Mouse (Mus musculus) brain, embryonic 18.5 days (tissue): ENCODE measurements around the gene Pik3c2b.

ENCODE experiments used
- DNase-seq: peaks from one replicate; pipeline ENCODE4 v3.0.0-alpha.2; 2012; ENCODE audit warnings: low read depth, low spot score

Pik3c2b gene

DNA sequence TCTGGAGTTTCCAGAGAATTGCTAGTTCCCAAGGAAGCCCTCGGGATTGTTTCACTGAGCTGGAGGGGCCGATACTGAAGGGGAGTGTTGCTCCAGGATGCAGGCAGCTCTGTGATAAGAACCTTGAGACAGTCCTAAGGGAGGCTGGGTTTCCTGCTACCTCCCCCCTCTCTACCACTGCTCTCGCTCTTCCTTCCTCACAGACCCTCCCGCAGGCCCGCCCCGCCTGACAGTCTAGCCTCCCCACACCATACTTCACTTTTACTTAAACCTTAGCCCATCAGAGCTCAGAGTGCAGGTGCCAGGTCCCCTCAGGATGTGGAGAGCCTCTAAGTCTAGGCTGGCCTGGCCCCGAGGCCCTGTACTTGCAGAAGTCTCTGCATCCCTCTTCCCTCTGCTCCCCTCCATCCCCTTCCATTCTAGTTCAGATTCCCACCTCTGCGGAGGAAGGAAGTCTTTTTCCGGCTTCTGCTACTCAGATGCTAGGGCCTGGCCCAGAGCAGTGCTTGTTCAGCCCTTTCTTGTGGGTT lies 27.9 kb downstream of the Pik3c2b start:
- no peak for DNase-seq

DNA sequence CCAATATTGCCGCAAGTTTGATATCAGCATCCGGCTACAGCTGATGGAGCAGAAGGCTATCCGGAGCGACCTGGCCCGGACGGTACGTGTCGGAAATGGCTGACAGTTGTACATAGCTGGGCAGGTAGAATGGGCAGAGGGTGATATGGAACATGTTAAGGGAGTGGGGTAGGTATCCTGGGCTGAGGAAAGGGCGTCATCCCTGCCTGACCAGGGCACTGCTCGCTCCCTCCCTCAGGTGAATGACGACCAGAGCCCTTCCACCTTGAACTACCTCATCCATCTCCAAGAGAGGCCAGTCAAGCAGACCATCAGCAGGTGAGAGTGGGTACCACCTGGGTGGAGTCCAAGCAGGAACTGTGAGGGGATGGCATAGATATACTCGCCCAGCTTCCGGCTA lies 29.1 kb downstream of the Pik3c2b start:
- no peak for DNase-seq

DNA sequence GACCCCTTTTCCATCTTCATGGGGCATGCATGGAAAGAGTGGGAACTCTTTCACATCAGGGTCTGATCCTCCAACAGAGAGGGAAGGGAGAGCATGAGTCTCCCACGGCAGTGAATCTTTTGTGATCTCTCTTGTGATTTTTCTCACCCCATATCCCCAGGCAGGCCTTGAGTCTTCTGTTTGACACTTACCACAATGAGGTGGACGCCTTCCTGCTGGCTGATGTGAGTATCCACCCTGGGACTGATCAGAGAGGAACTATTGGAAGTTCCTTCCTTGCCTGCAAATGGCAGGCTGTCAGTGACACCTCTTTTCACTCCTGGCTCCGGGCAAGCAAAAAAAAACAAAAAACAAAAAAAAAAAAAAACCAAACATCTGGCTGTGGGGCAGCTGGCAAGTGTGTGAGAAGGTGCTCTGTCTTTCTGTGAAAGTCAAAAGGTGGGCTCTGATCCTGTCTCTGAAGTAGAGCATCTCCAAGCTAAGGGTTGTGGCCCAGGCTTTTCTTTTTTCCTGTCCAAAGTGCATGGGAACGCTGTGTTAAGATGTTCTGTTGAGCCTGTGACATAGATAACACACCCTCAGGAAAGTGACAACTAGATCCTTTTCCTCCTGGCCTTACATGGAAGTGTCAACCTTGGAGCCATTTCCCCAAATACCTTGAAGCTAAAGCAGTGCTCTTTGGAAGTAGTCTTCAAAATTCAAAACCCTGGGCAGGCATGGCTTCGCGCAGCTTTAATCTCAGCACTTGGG lies 30.4 kb downstream of the Pik3c2b start:
- no peak for DNase-seq

GRCm38 (mm10) chr1:133076681-133077514 lies 31.4 kb downstream of the Pik3c2b start:
- no peak for DNase-seq

DNA sequence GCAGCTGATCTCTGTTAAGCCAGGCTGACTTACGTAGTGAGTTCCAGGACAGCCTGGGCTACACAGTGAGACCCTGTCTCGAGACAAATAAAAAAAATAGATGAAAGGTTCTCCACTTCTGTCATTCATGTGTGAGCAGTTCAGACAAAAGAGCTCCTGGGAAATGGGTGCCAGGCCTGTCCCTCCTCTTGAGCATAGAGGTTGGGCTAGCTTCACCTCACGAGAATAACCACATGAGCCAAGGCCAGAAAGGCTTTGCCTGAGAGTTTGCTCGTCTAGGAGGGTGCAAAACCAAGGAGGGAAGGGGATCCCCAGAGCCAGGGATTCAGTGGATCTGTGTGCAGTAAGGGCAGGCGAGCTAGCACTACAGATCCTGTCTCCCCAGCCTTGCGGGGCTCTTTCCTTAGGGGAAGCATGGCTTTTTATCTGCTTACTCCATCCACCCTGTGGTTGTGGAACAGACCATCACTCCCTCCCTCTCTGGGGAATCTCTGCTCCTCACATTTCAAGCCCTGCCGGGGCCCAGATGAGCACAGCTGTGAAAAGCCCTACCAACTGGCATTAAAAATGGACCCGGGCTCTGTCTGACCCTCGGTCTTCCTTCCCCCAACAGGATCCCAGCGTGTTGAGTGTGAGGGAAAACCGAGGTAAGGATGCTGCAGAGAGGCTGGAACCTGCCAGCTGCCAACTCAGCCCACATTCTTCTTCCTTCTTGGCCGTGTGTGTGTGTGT lies 32.3 kb downstream of the Pik3c2b start:
- no peak for DNase-seq

GRCm38 (mm10) chr1:133078338-133078727 lies 32.9 kb downstream of the Pik3c2b start:
- no peak for DNase-seq

- DNase-seq = no peak
Observed at GRCm38 (mm10) chr1:133079509-133079908, 34.0 kb downstream of the Pik3c2b start.

DNA sequence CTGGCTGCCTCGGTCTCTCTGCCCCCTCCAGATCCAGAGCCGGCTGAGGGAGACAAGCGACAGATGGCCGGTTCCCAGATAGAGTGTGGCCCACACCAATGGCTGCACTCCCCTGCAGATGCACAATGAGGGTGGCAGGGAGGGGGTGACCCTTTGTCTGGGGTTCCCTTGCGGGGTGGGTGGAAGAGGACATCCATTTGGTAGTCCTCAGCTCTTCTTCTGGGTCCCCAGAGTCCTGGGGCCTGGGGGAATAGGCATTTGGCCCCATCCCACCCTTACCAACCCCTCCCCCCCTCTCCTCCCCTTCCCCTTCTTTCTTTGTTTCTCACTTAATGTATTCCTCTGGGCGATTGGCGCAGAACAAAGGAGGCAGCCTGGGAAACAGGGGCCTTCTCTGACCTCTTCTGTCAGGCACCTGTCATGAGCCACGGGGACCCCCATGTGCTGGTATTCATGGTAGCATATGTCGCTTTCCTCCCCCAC lies 34.7 kb downstream of the Pik3c2b start:
- DNase-seq = no peak

DNA sequence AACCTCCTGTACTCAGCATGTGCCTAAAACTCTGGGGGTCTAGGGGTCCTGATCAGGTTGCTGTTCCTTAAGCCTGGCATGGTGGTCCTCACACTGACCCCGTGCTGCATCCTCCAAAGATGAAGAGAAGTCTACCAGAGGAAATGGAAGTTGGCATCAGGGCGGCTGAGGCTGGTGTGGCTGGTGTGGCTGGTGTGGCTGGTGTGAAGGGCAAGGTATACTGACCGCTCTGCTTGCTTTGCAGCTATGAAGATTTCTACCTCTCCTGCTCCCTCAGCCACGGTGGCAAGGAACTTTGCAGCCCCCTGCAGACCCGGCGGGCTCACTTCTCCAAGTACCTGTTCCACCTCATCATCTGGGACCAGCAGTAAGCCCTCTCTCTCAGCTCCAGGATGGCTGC lies 35.2 kb downstream of the Pik3c2b start:
- DNase-seq = no peak

DNA sequence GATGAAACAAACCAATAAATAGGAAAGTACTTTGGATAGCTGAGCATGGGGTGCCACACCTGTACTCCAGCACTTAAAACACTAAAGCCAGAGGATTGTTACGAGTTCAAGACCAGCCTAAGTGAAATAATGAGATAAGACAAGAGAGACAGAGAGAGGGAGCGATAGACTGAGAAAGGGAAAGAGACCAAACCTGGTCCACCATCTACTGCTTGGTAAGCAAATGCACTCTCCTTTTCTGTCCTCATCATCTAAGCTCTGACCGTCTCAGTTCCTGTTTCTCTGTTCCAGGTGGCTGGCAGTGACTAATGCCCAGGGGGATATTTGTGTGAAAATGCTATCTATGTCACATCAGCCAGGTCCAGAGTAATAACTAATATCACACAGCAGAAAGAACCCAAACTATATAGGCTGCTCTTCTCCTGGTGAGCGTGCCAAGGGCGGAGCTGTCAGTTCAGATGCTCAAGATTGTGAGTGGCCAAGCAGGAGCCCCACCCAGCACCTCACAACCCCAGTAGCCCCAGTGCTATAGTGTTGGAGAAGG lies 37.6 kb downstream of the Pik3c2b start:
- DNase-seq = no peak

DNA sequence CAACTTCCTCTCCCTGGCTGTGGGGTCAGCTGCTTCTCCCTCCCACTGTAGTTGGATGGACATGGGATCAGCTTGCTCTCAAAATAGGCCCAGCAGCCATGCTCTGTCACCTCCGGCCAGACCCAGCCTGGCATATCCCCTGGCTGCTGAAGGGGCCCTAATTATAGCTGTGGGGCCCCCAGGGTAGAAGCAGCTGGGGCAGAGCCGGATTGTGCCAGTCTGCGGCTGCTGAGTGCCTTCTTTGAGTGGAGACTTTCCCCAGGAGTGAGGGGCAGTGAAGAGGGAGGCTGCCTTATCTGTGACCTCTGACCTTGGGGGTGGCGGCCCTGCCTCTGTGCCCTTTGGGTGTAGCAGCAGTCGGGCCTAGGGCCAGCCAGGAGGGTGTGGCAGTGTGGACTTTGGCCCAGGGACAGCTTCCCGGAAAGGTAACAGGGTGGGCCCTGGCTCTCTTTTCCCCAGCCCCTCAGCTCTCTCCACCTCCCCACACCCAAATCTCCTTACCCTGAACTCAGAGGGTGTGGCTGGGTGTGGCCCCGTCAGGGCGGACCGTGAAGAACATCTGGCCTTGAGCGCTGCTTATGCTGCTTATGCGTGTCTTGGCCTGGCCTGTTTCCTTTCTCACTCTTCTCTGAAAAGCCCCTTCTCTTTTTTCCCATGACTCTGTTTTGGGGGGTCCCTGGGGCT lies 38.6 kb downstream of the Pik3c2b start:
- DNase-seq = no peak

- DNase-seq = no peak
Observed at GRCm38 (mm10) chr1:133084708-133085416, 39.4 kb downstream of the Pik3c2b start.

GRCm38 (mm10) chr1:133085417-133085742 lies 39.9 kb downstream of the Pik3c2b start:
- no peak for DNase-seq

DNA sequence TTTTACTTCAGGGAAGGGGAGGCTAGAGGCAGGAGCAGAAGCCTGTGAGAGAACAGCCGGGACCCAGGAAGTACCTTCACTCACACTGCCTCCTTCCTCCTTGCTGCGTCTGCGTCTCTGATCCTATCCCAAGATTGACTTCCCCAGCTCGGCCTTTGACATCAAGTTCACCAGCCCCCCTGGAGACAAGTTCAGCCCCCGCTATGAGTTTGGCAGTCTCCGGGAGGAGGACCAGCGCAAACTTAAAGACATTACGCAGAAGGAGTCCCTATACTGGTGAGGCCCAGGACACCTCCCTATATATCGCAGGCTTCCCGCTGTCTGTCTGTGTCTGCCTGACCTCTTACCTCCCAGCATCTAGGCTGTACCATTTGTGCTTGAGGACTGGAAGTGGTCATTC lies 41.3 kb downstream of the Pik3c2b start:
- DNase-seq = no peak

- DNase-seq = no peak
Observed at GRCm38 (mm10) chr1:133087206-133087905, 41.9 kb downstream of the Pik3c2b start.

- DNase-seq = no peak
Observed at GRCm38 (mm10) chr1:133088196-133088595, 42.7 kb downstream of the Pik3c2b start.

- DNase-seq = no peak
Observed at GRCm38 (mm10) chr1:133089415-133089814, 43.9 kb downstream of the Pik3c2b start.

DNA sequence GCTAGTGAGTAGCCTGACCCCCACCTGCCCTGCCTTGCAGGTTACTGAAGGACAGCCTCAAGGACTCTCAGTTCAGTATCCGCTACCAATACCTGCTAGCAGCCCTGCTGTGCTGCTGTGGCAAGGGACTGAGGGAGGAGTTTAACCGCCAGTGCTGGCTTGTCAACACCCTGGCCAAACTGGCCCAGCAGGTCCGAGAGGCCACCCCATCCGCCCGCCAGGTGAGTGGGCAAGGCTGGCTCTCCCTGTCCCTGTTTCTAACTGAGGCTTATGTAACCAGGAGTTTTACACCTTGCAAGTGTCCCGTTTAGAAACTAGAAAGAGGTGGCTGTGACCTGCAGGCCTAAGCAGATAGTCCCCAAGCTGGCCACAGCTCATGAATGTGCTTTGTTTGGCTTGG lies 45.2 kb downstream of the Pik3c2b start:
- DNase-seq = no peak

DNA sequence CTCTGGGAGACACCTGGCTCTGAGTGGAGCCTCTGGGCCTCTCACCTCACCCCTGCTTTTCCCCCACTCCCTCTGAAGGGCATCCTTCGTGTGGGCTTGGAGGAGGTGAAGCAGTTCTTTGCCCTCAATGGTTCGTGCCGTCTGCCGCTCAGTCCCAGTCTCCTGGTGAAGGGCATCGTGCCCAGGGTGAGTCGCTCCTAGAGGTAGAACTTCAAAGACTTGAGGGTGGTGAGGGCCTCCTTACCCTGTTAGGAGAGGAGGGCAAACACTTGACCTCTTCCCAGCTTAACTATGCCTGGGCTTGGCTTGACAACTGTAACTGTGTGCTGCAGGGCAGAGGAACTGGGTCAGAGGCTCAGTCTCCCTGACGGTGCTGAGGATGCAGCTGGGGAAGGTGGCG lies 46.0 kb downstream of the Pik3c2b start:
- DNase-seq = no peak

DNA sequence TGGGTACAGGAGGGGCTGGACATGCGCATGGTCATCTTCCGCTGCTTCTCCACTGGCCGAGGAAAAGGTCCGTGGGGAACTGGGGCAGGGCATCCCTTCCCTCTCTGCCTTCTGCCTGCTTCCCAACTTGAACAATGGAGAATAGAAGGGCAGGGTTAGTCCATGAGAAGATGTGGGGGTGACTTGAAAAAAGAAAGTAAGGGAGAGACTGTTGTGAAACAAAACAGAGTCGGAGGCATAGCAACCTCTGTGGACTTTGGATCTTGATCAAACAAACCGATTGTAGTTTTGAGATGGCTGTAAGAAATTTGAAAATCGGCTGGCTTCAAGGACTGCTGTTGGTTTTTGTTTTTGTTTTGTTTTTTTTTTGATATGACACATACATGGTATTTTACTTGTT lies 48.3 kb downstream of the Pik3c2b start:
- DNase-seq = no peak
